Mouse (Mus musculus) kidney, postnatal 4 days (tissue): ENCODE results near the gene Trrap.

Experiments
- DNase-seq, 2 experiments: peaks; one replicate each; pipeline ENCODE4 v3.0.0; 2021; ENCODE audit warnings: mixed read lengths in 2 of 2

Trrap gene

DNA sequence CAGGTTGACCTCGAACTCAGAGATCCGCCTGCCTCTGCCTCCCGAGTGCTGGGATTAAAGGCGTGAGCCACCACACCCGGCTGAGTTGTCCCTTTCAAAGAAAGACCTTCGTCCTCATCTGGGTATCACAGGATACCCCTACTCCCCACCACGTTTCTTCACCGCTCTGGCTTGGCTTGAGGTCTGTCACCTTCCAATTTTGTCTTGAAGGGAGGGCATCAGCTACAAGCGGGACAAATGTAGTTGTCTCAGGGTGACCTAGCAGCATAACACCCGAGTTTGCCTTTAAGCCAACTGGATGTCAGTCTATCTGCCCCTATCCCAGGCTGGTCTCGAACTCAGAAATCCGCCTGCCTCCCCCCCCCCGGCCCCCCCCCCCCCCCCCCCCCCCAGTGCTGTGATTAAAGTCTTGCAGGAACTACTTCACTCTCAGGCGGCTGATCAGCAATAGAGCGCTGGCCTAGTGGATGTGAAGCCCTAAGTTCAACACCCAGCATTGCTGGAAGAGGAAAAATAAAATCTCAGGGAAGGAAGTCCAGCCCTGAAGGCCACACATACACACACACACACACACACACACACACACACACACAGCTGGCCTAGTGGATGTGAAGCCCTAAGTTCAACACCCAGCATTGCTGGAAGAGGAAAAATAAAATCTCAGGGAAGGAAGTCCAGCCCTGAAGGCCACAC is at the start of gene Trrap:
Trrap (plus strand) TSS at position 627 of the 693 bp plus-strand sequence.
- peak in 1 of 2 experiments; percentile 6 for DNase-seq

DNA sequence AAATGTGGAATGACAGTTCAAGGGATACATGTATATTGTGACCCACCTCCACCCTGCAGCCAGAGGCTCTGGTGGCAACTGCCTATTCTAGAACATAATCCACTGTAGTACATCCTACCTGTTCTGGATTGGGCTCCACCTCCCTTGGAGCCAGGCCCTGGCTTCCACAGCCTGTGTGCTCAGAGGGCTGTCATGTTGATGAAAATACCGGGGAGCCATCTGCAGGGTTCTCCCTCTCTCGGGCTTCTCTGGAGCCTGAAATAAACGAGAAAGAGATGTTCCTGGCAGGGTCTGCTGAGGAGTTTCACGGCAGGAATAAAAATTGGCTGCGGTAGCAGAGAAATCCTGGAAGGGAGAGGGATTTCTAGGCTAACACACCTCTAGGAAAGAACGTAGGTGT is 47.8 kb upstream of the Trrap start:
- DNase-seq, result no peak

DNA sequence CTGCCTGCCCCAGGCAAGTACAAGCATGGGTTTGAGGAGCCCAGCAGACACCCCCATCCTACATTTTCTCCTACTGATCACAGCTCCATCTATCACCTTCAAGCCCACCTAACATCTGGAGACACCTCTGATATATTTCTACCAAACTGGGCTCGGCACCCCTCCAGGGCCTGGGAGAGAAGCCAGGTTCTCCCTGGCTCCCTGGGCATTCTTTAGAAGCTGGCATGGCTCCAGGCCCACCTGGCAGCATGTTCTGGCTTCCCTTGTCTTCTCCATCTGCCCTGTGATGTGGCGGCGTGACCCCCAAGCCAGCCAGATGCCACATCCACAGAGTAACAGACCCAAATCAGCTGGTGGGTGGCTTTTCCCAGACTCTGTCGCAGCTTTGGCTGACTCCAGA is 47.3 kb upstream of the Trrap start:
- DNase-seq, result no peak

DNA sequence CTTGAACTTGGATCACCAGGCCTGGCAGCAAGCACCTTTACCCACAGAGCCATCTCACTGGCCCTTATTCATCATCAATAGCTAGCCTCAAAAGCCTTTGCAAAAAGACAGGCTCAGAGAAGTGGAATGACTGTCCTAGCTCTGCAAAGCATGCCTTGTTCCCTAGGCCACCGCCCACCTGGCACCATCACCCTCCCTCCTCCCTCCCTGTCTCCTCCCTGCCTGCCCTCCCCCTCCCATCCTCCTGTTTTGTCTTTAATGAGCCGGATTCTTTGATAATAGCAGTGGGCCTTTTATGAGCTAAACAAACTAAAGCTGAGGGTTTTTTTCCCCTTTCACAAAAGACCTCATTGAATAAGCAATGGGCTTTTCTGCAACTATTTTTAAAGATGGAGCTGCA is 42.6 kb upstream of the Trrap start:
- no peak for DNase-seq

DNA sequence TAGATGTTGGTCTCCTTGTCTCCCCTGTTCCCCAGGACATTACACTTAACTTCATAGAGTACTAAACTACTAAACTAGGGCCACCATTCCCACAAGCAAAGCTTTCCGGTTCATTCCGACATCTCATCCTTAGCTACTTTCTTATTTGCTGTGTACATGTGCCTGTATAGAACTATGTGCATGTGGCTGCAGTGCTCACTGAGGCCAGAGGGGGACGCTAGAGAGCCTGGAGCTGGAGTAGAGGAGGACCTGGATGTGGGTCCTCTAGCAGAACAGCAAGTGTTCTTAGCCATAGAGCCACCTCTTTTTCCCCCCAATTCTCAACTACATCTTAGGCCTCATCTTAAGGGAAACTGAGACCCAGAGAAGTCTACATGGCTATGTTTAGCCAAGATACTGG is 42.0 kb upstream of the Trrap start:
- no peak for DNase-seq

DNA sequence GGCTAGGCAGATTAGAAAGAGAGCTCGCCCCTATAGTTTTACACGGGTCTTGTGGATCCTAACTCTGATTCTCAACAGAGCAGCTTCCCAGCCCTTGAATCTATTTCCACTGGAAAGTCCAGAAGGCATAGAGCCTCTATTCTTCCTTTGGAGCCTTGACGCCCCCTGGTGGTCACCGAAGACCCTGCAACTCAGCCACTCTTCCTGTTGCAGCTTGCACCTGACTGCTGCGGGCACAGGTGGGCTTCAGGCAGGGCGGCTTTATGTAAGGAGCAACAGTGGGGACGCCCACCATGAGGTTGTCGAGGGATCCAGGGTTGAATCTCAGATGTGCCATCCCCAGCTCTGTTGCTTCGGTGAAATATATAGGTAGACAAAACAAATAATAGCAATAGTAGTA is 40.4 kb upstream of the Trrap start:
- peak; percentile 89 to 90 for DNase-seq

DNA sequence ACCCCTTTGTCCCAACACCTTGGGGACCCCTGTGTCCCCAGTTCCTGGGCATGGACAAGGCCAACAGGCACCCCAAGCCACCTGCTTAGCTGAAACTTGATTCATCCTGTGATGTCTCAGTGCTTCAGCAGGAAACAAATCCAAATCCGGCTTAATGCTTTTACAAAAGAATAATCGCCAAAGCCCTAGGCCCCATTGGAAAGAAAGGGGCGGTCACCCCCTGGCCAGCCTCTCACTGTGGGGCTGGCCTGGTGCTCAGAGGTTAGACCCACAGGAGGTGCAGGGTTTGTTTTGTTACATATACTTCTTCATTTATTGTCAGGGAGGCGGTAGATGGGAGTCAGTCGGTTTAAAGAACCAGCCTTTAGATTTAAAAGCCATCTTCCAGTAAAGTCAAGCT is 39.3 kb upstream of the Trrap start:
- DNase-seq, result no peak

DNA sequence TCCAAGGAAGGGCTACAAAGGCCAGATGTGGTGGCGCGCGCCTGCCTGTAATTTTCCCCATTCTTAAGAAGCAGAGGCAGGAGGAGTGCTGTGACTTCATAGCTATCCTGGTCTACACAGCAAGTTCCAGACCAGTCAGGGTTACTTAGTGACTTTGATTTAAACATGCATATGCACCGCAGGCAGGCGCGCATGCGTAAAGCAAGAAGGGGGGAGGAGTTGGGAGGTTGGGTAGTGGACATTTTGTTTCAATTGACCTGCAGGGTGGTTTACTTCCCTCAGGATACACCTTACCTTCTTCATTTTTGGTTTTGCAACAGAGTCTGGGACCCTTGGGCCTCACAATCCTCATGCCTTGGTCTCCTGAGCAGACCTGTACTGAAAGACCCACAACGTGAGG is 38.3 kb upstream of the Trrap start:
- no peak for DNase-seq

DNA sequence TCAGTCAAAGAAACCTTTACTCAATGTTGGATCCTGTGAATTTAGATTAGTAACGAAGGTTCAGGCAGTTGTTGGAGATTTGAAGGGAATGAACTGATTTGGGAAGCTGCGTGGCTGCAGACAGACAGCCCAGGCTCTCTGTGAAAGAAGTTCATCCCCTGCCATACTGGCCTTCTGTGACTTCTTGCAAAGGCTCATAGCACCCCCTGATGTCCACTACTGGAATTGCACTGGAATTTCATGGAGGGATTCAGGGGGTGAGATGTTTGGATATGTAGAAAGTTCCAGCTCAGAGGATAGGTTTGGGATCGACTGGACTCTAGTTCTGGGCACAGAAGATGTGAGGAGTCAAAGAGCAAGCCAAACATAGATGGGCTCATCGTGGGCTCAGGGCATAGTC is 33.6 kb upstream of the Trrap start:
- peak; percentile 76 to 78 for DNase-seq

DNA sequence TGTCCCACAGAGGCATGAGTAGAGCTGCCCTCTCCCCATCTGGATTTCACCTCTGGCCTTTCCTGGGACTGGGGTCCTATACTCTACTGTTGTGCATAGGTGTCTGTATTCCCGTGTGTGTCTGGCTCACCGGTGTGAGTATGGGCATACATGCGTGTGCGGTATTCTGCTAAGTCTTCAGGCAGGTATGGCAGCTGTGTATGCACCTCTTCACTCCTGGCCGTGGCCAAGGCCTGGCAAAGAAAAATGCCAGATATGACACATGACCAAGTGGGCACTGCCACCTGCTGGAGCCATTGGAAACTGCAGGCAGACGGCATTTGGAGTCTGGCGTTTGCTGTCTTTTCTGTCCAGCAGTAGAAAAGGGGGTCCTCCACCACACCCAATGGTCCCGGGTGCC is 32.6 kb upstream of the Trrap start:
- DNase-seq, result peak; percentile 84 to 85

DNA sequence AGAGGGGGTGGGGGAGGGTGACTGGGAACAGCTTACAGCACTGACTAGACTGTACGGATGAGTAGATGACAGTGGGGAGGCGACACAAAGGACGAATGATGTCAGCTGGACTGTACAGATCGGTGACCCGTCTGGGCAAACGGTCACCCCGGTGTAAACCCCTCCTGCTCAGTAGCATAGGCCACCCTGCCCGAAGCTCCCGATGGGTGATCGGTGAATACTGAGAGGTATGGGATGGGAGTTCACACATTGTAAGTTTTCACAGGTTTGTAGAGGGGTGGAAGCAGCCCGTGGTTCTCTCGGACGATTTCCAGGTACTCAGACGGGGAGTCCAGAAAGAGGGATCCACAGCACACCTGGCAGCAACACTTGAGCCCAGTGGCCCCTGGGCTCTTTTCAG is 30.4 kb upstream of the Trrap start:
- DNase-seq, result no peak

DNA sequence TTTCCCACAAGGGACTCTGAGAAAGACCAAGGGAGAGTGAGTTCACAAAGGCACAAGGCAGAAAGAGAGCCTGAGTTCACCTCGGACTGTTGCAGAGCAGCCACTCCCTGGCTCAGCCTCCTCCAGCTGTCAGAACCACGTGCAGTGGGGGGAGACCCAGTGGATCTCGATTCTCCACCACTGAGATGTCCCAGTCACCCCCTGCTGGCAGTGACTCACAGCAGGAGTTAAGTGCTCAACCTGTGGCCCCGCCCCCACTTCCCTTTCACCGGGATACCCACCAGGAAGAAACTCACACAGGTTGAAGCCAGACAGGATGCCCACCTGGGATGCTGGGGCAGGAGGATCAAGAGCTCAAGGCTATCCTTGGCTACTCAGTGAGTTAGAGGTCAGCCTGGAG is 15.1 kb upstream of the Trrap start:
- DNase-seq, result peak; percentile 30 to 57

DNA sequence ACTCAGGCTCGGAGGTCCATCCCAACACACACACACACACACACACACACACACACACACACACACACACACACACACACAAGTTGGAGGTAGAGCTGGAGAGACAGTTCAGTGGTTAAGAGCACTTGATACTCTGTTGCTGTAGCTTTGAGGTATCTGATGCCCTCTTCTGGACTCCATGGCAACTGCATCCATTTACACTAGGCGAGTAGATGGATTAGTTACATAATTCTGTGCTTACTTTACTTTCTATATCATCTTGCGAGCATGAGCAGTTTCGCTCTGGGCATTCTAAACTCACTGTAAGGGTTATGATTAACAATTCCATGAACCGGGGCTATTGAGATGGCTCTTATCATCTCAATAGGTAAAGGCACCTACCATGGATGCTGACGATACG is 14.5 kb upstream of the Trrap start:
- peak; percentile 59 to 66 for DNase-seq

DNA sequence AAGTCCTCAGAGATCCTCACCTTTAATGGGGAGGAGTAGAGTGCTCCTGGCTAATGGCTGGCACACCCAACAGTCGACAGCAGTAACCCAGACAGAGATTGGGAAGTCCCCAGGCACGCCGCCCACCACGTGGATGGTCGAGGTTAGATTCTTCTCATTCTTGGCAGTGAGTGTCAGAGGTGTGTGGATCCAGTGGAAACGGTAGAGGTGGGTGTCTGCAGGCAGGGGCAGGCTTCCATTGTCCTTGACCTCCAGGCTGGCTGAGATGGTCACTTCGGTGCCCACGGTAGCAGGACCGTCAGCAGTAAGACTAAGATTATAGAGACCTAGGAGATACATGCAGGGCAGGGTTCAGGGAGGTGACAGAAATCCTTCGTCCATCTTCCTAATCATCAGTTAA is 12.3 kb upstream of the Trrap start:
- DNase-seq, result no peak

DNA sequence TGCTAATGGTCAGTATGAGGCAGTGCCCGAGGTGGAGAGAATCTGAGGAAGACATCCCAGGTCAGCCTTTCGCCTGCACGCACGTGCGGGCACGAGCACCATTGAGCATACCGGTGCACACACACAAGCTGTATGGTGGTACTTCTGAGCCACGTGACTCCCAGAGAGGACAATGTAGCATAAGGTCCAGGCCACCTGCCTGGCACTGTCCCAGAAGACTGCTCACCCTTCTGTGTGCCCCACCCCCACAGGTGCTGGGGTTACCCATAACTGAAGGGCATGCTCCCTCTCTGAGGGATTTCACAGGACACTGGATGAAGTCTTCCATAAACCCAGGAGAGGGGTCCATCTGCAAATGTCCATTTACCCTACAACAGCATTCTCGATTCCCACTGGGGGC is 10.1 kb upstream of the Trrap start:
- DNase-seq, result no peak

DNA sequence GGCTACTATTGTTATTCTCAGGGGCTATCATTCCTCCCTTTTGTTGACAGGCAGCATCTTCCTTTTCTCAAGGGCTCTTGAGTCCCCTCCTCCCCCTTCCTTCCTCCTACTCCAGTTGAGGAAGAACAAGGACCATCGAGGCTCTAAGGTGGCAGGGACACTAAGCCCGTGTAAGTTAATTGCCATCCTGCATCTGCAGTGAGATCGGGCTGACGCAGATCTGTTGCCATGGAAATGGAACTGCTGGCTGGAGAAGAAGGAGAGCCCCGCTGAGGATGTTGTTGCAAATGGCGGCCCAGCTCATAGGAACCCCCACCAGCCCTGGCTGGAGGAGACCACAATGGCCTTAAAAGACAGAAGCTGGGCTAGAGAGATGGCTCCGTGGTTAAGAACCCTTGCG is 9.1 kb upstream of the Trrap start:
- DNase-seq, result no peak

DNA sequence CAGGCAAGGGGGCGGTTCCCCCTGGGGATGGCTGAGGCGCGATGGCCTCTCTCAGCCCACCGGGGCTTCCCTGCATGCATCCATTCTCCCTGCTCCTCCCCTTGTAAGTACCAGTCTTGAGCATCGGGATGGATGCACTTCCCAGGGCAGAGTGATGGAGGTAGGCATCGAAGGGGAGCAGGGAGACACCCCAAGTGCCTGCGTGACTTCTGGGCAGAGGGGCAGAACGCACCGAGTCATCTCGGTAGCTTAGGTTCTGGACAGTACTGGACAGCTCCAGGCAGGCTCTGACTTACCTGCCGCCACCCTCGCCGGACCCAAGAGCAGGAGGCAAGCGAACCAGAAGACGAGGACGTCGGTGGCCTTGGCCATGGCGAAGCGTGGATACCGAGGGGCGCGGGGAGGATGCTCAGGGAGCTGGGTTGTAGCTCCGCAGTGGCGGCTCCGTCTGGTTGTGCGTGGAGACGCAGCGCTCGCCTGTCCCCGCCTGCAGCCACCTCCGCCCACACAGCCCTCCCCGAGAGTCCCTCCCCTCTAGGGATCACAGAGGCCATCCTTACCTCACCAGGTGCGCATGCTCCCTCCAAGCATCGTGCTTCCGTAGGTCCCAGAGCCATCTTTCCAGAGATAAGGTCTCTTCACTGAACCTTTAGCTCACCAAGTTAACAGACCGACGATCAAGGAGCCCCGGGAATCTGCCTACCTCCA is 6.2 kb upstream of the Trrap start, which contains the start of gene Tmem130:
Tmem130 (minus strand) TSS at position 658 of the 708 bp plus-strand sequence.
- DNase-seq, result peak; percentile 26 to 54

DNA sequence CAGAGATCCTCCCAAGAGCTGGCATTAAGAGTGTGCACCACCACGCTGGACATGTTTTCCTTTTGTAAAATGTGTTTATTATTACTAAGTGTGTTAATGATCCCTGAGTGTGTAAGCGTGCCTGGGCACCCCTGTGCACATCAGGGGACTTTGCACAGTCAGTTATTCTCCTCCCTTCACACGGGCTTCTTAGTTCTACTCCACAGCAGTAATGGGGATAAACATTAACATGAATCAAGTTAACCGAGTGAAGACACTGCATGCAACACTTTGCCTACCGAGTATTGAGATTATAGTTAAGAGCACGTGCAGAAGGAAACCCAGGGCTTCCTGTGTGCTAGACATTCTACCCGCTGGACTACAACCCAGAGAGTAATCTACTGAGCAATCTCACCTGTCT is 1.5 kb upstream of the Trrap start:
- DNase-seq, result peak in 1 of 2 experiments; percentile 30

DNA sequence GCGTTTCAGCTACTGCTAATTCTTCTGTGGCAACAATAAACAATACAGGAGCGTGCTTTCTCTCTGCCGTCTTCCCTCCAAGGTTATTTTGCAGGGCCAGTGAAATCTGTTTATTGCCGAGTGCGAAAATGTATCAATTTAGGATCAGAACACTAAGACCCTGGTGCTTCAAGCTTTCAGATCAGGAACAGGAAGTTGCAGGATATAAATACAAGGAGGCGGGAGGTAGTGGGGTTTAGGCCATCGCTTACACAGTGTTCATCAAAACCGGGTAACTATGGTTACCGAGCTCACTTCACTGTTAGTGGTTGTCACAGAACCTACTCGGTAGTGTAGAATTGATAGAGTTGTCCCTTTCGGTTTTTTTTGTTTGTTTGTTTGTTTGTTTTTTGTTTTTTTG is 886 bp upstream of the Trrap start:
- DNase-seq, result no peak

DNA sequence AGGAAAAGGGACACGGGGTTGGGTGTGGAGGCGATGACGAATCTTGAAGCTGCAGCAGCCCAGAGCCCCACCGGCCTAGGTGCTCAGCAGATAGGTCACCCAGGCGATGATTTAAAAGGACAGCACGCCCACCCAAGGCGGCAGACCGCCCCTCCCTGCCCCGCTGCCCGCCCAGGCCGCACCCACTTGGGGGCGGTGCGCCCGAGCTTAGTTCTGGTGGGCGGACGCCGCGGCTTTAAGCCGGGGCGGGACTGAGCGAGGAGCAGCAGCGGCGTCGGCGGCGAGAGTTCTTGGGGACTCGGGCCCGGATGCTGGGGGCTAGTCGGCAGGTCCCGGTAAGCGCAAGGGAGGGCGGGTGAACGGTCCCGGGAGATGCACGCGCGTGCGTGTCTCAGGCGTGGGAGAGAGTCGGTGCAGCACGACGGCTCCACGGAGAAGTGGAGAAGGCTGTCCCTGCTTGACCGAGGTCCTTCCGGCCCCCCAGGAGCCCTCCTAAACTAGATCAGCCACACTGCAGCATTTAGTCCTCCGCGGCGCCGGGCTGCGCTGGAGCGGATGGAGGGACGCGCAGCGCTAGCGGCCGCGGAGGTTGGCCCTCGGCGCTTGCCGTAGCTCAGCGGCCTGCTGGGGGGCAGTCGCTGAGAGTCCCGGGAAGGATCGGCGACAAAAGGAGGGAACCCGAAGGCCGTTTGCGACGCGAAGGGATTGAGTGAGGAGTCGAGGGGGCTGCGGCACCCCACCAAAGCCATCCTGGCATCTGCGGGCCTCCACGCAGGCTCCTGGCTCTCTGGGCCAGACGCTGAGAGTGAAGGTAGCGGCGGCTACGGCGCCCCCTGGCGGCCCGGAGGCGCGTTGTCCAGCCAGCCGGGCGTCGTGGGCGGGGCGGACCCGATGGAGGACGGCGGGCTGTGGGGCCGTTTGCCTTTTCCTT is 644 bp downstream of the Trrap start:
- DNase-seq, result peak; percentile 93 to 95

DNA sequence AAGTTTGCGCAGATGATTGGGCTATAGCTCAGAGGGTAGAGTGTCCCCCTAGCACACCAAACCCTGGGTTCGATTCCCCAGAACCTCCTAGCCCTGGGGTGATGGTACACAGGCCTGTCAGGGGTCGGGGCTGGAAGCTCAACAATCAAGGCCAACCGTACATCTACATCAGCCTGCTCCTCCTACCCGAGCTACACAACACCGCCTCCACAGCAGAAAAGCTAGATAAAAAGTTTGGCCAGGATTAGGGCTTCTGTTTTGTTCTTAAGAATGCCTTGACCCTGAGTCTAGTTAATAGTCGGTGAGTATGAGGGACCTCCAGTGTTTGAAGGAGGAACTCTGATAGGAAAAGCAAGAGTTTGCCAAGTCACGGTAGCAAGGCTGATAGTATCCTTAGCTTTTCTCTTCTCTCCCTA is 1.5 kb downstream of the Trrap start:
- DNase-seq, result no peak

DNA sequence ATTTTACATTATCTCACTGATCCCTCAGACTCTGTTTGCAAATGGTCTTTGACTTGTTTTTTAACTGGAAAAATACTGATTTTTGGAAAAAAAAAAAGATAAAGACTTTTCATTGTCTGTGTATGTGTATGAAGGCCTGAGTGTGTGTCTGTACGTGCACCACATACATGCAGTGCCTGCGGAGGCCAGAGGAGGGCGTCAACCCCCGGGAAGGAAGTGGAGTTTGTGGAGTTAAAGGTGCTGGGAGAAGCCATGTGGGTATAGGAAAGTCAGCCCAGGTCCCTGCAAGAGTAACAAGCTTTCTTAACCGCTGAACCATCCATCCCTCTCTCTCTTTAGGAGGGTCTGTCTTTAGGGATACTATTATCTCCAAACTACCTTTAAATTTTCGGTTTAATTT is 5.7 kb downstream of the Trrap start:
- DNase-seq, result no peak

DNA sequence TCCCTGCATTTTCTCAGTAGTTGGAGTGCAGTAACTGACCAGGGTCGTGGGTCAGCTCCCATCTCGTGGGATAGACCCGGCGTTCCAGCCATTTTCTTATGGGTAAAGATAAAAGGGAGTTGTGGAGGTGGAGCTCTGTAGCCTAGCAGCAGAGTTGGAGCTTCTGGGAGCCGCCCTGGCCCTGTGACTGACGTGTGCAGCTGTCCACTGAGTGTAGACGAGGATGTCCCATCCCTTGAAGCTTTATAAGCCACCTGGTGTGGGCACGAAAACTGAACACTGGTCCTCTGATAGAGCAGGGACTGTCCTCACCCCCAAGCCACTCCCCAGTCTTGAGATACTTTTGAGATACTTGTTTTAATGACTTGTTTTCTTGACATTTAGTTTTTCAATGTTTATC is 13.1 kb downstream of the Trrap start:
- no peak for DNase-seq

DNA sequence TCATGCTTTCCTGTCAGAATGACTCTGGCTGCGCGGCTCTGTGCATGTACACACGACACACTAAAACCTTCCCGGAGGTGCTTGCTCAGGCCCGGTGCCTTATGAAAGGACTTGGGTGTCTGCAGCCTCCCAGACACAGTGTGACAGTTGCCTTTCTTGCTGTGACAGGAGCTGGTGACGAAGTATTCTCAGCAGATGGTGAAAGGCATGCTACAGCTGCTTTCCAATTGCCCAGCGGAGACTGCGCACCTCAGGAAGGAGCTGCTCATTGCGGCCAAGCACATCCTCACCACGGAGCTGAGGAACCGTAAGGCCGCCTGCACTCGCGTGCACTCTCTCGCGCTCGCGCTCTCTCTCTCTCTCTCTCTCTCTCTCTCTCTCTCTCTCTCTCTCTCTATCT is 18.9 kb downstream of the Trrap start:
- no peak for DNase-seq
